Mouse (Mus musculus) heart, embryonic 11.5 days (tissue): ENCODE data around the gene Lrrc75a. TPM values are rescaled to one million over a fixed set of nuclear protein-coding genes. Genes with fewer than 3 reads are reported as not detected.

Source experiments
- ATAC-seq: fragments of 200-750 bp; cut with Nextera tagmentation; replicated peaks from 2 replicates; pipeline ENCODE4 v1.8.0; 2017; ENCODE audit warnings: moderate library complexity; ENCODE audit not compliant: insufficient number of reproducible peaks, low FRiP score, low TSS enrichment
- H3K27ac ChIP-seq: fragments of 300-500 bp; sonication (generic); 2 replicates; pipeline ENCODE4 v1.5.1; 2014; ENCODE audit warnings: mild to moderate bottlenecking, low read depth, low read length
- H3K27me3 ChIP-seq: fragments of 300-500 bp; sonication (generic); 2 replicates; pipeline ENCODE4 v1.6.1; 2014; ENCODE audit warnings: mild to moderate bottlenecking, low read length, mixed read lengths; ENCODE audit not compliant: control insufficient read depth, insufficient read depth
- H3K36me3 ChIP-seq: fragments of 300-500 bp; sonication (generic); 2 replicates; pipeline ENCODE4 v1.6.1; 2014; ENCODE audit warnings: mild to moderate bottlenecking, low read length, moderate library complexity, mixed read lengths; ENCODE audit not compliant: control insufficient read depth, insufficient read depth
- H3K4me1 ChIP-seq: fragments of 300-500 bp; sonication (generic); 2 replicates; pipeline ENCODE4 v1.6.1; 2014; ENCODE audit warnings: low read length; ENCODE audit not compliant: control insufficient read depth, insufficient read depth
- H3K4me2 ChIP-seq: fragments of 300-500 bp; sonication (generic); 2 replicates; pipeline ENCODE4 v1.6.1; 2014; ENCODE audit warnings: mild to moderate bottlenecking, moderate library complexity
- H3K4me3 ChIP-seq: fragments of 300-500 bp; sonication (generic); 2 replicates; pipeline ENCODE4 v1.5.1; 2014; ENCODE audit warnings: low read depth, low read length
- H3K9ac ChIP-seq: fragments of 300-500 bp; sonication (generic); 2 replicates; pipeline ENCODE4 v1.6.1; 2014; ENCODE audit warnings: mild to moderate bottlenecking, low read depth, low read length, moderate library complexity
- H3K9me3 ChIP-seq: fragments of 300-500 bp; sonication (generic); replicated peaks from 2 replicates; pipeline ENCODE4 v1.6.1; 2016; ENCODE audit warnings: low read length; ENCODE audit not compliant: control insufficient read depth
- WGBS: fragments of 180-500 bp; shearing (Covaris S2); extraction: QIAGEN DNeasy Blood & Tissue Kit; methylation state at CpG from one replicate; pipeline ENCODE4 v1.1.7; 2014; ENCODE audit not compliant: insufficient replicate concordance; 5-methylcytosine and 5-hydroxymethylcytosine counted together
- polyA plus RNA-seq: library from polyadenylated mRNA; unstranded; fragments of >200 nt; fragmentation: Nextera tagmentation; extraction: Ambion mirVana; gene quantifications from 2 replicates; pipeline ENCODE4 v1.2.1, GENCODE M21; 2014

The Lrrc75a gene
- polyA plus RNA-seq, 1 experiment from 2014 or later: 16.2 TPM

DNA sequence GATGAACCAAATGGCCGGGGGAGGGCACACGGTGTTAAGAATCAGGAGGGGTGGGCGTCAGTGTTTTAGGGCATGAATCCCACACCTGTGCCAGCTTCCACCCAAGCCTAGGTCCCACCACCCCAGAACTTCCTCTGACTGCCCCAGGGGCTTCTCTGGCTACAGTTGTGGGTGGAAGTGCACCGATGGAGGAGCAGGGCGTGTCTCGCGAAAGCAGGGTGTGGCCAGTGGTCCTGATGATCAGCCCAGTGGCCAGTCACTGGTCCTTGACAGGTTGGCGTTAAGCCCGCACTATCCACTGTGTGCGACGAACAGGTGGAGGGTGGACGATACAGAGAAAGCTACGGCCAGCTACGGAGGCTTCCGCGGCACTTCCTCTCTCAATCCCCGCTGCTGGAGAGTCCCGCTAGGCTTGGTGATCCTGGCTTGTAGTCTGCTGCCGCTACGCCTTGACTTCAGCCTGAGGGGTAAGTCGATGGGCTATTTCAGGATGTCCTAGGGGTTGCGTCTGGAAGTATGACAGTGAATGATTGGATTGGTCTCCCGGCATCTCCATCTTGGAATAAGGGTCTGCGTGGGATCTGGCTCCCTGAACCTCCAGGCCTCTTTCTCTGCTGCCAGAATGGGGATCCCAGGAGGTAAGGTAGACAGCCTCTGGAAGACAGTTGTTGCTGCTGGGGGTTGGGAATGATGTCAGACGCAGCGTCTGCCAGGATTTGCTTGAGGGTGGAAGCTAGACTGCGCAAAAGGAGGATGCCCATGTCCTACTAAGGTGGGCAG lies 72.5 kb downstream of the Lrrc75a start:
- ATAC-seq: peak; percentile 52; the same call in 1 of the 2 replicates
- peak overlapping the region; percentile 99 for H3K4me2 ChIP-seq
- peaks cover 8% of the 10 kb centered on the region; the same call in 1 of the 2 replicates for H3K4me1 ChIP-seq
- WGBS: 5% methylated on average over 27 of the region's 27 CpGs
- no peaks in the 10 kb centered on the region for H3K36me3 ChIP-seq
- H3K4me3 ChIP-seq: peak overlapping the region; percentile 63
- H3K27me3 ChIP-seq: 0 out of 2 replicates have a peak, but pooled peaks cover 3% of the 10 kb centered on the region
- no peak overlapping the region for H3K27ac ChIP-seq
- no peaks in the 10 kb centered on the region for H3K9me3 ChIP-seq
- peak overlapping the region; percentile 68 for H3K9ac ChIP-seq

DNA sequence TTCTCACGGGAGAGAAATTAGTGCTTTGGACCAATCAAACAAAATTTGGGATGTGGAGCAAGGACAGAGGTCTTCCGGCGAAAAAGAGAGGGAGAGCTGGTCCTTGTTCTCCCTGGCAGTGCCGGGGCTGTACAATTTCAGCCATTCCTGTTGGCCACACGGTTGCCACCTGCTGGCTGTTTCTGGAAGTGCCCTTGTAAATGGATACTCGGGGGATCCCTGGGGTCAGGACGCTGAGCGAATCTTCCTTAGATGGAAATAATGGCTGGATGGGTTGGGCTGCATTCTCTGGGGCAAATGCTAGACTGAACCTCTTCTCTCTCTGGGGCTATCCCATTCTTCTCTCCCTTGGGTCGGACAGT lies 73.0 kb downstream of the Lrrc75a start:
- H3K4me1 ChIP-seq: peaks cover 8% of the 10 kb centered on the region; the same call in 1 of the 2 replicates
- WGBS: 2% methylated on average over 9 of the region's 9 CpGs
- H3K27ac ChIP-seq: no peak overlapping the region
- H3K36me3 ChIP-seq: no peaks in the 10 kb centered on the region
- peak overlapping the region; percentile 63 for H3K4me3 ChIP-seq
- ATAC-seq: 0 out of 2 replicates have a peak, but pooled peaks have one; percentile 35
- peak overlapping the region; percentile 99 for H3K4me2 ChIP-seq
- H3K9me3 ChIP-seq: no peaks in the 10 kb centered on the region
- H3K9ac ChIP-seq: peak overlapping the region; percentile 68; the same call in 1 of the 2 replicates
- H3K27me3 ChIP-seq: 0 out of 2 replicates have a peak, but pooled peaks cover 3% of the 10 kb centered on the region

DNA sequence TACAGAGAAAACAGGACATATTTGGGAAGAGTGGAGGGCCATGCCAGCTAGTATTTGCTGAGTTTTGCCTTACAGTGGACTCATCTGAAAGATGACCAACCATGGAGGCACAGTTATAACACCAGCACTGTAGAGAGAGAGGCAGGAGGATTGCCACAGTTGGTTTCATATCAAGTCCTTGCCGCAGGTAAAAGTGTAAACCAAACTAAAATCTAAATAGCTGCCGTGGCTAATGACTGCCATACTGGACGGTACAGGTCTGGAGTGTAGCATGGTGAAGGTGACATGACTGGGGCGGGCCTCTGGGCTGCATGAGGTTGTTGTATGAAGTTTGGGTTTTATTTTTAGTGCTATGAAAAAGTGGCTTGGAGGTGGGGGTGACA lies 73.6 kb downstream of the Lrrc75a start:
- Histone ChIP-seq H3K4me1 (peaks cover 8% of the 10 kb centered on the region; the same call in 1 of the 2 replicates), H3K4me3 (no peak overlapping the region), H3K36me3 (no peaks in the 10 kb centered on the region), H3K27me3 (0 out of 2 replicates have a peak, but pooled peaks cover 3% of the 10 kb centered on the region), H3K9ac (no peak overlapping the region), H3K9me3 (no peaks in the 10 kb centered on the region), H3K4me2 (no peak overlapping the region), H3K27ac (no peak overlapping the region)
- no peak for ATAC-seq
- WGBS: 82% methylated on average over 4 of the region's 4 CpGs

DNA sequence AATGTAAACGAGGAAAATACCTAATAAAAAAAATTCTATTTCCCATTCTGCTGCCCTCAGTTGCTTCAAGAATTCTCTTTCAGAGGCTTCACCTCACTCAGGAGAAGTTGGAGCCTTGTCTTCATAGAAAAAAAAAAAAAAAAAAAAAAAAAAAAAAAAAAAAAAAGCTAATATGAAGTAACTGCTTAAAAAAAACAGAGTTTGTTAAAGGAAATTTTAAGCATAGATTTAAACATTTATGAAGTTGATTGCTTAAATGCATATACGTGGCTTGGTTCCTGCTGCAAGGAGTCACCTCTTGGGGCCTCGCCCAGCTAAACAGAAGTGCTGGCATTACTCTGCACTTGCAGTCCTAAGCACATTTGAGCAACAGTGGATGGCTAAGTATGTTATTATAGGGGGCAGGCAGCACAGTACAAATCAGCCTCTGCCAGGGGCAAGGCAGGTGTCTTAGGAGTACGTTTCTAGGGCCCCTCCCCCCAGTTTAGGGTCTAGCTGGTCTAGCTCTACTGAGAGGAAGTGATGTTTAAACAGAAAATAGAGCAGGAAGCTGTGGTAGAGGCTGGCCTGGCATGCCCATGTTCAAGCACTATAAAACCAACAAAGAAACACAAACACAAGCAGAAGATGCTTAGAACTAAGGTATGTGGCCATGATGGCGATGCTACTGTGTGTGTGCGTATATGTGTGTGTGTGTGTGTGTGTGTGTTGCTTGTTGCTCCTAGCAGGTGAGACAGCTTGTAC lies 74.2 kb downstream of the Lrrc75a start, which contains the start of gene Trpv2:
TSS of gene Trpv2 (plus strand) at position 528 of the 744 bp plus-strand sequence.
- H3K4me2 ChIP-seq: peak within 1 kb of the TSS; percentile 99
- H3K27me3 ChIP-seq: 0 out of 2 replicates have a peak, but pooled peaks cover 3% of the 10 kb centered on the region
- H3K4me1 ChIP-seq: peaks cover 8% of the 10 kb centered on the region; the same call in 1 of the 2 replicates
- peak within 1 kb of the TSS; percentile 63 for H3K4me3 ChIP-seq
- H3K9me3 ChIP-seq: no peaks in the 10 kb centered on the region
- no peaks in the 10 kb centered on the region for H3K36me3 ChIP-seq
- H3K9ac ChIP-seq: no peak within 1 kb of the TSS
- H3K27ac ChIP-seq: no peak within 1 kb of the TSS
- 67% methylated on average over 6 of the region's 6 CpGs for WGBS
- no peak for ATAC-seq

DNA sequence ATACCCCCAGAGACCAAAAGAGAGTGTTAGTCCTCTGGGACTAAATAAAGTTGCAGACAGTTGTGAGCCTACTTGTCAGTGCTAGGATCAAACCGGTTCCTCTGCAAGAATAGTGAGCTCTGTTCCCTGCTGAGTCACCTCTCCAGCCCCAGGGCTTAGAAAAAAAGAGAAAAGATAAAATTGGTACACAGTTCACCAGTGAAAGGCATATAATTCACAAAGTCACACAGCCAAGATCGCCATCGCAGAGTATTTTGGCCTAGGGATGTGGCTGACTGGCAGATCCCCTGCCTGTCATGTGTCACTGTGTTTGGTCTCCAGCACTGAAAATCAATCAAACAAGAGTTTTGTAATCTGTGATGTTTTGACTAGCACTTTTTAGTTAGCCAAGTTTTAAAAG lies 80.0 kb downstream of the Lrrc75a start:
- no peak for ATAC-seq
- 75% methylated on average over 3 of the region's 3 CpGs for WGBS
- no peaks in the 10 kb centered on the region for H3K27me3 ChIP-seq
- no peaks in the 10 kb centered on the region for H3K9me3 ChIP-seq
- no peaks in the 10 kb centered on the region for H3K36me3 ChIP-seq
- H3K4me1 ChIP-seq: no peaks in the 10 kb centered on the region
- H3K4me2 ChIP-seq: no peak overlapping the region
- no peak overlapping the region for H3K27ac ChIP-seq
- no peak overlapping the region for H3K4me3 ChIP-seq
- H3K9ac ChIP-seq: no peak overlapping the region

DNA sequence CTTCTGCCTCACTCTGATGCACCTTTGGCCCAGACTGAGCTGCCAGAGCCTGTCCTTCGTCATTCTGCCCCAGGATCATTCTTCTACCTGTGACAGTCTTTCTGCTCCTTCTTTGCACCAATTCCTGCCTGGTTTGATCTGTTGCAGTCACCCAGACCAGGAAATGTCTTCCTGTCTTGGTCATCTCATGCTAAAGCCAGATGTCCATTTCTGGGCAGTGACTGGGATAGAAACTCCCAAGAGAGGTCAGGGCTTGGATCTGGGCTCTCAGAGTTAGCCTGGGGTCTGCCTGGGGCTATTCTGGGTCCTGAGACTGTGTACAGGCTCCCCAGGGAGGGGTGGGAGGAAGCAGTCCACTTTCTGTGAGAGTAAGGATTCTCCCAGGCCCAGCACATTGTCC lies 82.1 kb downstream of the Lrrc75a start:
- no peaks in the 10 kb centered on the region for H3K9me3 ChIP-seq
- no peaks in the 10 kb centered on the region for H3K4me1 ChIP-seq
- H3K9ac ChIP-seq: no peak overlapping the region
- no peaks in the 10 kb centered on the region for H3K36me3 ChIP-seq
- WGBS: 35% methylated on average over 1 of the region's 1 CpGs
- no peak overlapping the region for H3K4me3 ChIP-seq
- no peak overlapping the region for H3K4me2 ChIP-seq
- no peak for ATAC-seq
- no peak overlapping the region for H3K27ac ChIP-seq
- no peaks in the 10 kb centered on the region for H3K27me3 ChIP-seq

DNA sequence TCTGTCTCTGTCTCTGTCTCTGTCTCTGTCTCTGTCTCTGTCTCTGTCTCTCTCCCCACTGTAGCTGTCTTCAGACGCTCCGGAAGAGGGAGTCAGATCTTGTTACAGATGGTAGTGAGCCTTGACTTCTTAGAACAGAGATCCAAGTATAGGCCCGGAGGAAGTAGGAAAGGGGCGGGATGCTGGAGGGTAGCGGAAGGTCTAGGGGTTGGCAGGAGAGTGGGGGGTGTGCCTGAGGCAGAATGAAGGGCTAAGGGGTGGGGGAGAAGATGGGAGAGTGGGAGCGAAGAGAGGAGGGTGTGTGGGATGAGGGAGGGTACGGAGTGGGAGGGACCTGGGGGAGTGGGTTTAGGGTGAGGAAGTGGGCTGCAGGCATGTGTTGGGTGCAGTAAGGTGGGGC lies 82.6 kb downstream of the Lrrc75a start:
- Histone ChIP-seq H3K36me3 (no peaks in the 10 kb centered on the region), H3K4me3 (no peak overlapping the region), H3K4me1 (no peaks in the 10 kb centered on the region), H3K9ac (no peak overlapping the region), H3K27ac (no peak overlapping the region), H3K4me2 (no peak overlapping the region), H3K9me3 (no peaks in the 10 kb centered on the region), H3K27me3 (no peaks in the 10 kb centered on the region)
- no peak for ATAC-seq
- 49% methylated on average over 7 of the region's 7 CpGs for WGBS

DNA sequence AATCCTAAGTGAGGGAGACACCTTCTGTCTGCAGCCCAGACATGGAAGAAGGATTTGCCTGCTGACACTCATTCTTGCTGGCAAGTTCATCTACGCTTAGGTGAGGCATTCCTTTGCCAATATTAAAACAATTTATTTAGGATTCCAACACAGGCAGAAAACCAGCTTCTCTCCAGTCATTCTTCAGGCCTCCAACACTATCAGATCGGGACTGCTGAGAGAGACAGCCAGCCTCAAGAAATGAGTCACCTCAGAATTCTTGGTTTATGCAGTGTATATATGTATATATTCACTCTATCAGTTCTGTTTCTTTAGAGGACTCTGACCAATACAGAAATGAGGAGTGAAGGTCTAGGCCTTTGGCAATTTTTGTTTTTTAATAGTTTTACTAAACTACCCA lies 84.7 kb downstream of the Lrrc75a start:
- no peak for ATAC-seq
- no peak overlapping the region for H3K9ac ChIP-seq
- 78% methylated on average over 2 of the region's 2 CpGs for WGBS

More for the DNA sequence above, 84.7 kb downstream of the Lrrc75a start:
- Histone ChIP-seq H3K4me1 (peaks cover 5% of the 10 kb centered on the region; the same call in 1 of the 2 replicates), H3K4me2 (no peak overlapping the region), H3K4me3 (no peak overlapping the region), H3K27ac (no peak overlapping the region), H3K9me3 (no peaks in the 10 kb centered on the region), H3K36me3 (no peaks in the 10 kb centered on the region), H3K27me3 (no peaks in the 10 kb centered on the region)
